Mouse (Mus musculus) midbrain, embryonic 14.5 days (tissue): ENCODE data around the gene Cdipt. TPM values are rescaled to one million over a fixed set of nuclear protein-coding genes. Genes with fewer than 3 reads are reported as not detected.

Source experiments
- ATAC-seq: fragments of 200-750 bp; cut with Nextera tagmentation; 2 replicates; pipeline ENCODE4 v1.8.0; 2017; ENCODE audit warnings: moderate number of reproducible peaks, moderate library complexity; ENCODE audit not compliant: low FRiP score, low TSS enrichment
- DNase-seq: peaks from one replicate; pipeline ENCODE4 v3.0.0-alpha.2; 2015
- H3K27ac ChIP-seq: fragments of 300-500 bp; sonication (generic); replicated peaks from 2 replicates; pipeline ENCODE4 v1.5.1; 2014; ENCODE audit warnings: mild to moderate bottlenecking, low read depth, low read length, moderate library complexity
- H3K27me3 ChIP-seq: fragments of 300-500 bp; sonication (generic); 2 replicates; pipeline ENCODE4 v1.6.1; 2014; ENCODE audit warnings: low read length, control low read depth, mixed read lengths; ENCODE audit not compliant: control insufficient read depth, insufficient read depth
- H3K36me3 ChIP-seq: fragments of 300-500 bp; sonication (generic); 2 replicates; pipeline ENCODE4 v1.6.1; 2014; ENCODE audit warnings: low read length, control low read depth; ENCODE audit not compliant: control insufficient read depth, insufficient read depth
- H3K4me1 ChIP-seq: fragments of 300-500 bp; sonication (generic); 2 replicates; pipeline ENCODE4 v1.6.1; 2014; ENCODE audit warnings: mild to moderate bottlenecking, antibody characterized with exemption, low read length, control low read depth; ENCODE audit not compliant: control insufficient read depth, insufficient read depth
- H3K4me2 ChIP-seq: fragments of 300-500 bp; sonication (generic); 2 replicates; pipeline ENCODE4 v1.6.1; 2014; ENCODE audit warnings: mild to moderate bottlenecking, low read length, moderate library complexity
- H3K4me3 ChIP-seq: fragments of 300-500 bp; sonication (generic); replicated peaks from 2 replicates; pipeline ENCODE4 v1.5.1; 2014; ENCODE audit warnings: low read depth, low read length
- H3K9ac ChIP-seq: fragments of 300-500 bp; sonication (generic); replicated peaks from 2 replicates; pipeline ENCODE4 v1.6.1; 2014; ENCODE audit warnings: mild to moderate bottlenecking, low read length, moderate library complexity
- H3K9me3 ChIP-seq: fragments of 300-500 bp; sonication (generic); 2 replicates; pipeline ENCODE4 v1.6.1; 2016; ENCODE audit warnings: low read length, control low read depth, mixed read lengths; ENCODE audit not compliant: control insufficient read depth
- WGBS: fragments of 180-500 bp; shearing (Covaris S2); extraction: QIAGEN DNeasy Blood & Tissue Kit; methylation state at CpG from one replicate; pipeline ENCODE4 v1.1.7; 2014; 5-methylcytosine and 5-hydroxymethylcytosine counted together
- polyA plus RNA-seq: library from polyadenylated mRNA; unstranded; fragments of >200 nt; fragmentation: Nextera tagmentation; extraction: Ambion mirVana; gene quantifications from 2 replicates; pipeline ENCODE4 v1.2.1, GENCODE M21; 2014

Gene Cdipt
- polyA plus RNA-seq, 1 experiment from 2014 or later, result 106 TPM

GRCm38 (mm10) chr7:126949403-126949792 is 26.3 kb upstream of the Cdipt start, which contains the start of gene Asphd1:
TSS of gene Asphd1 (minus strand) at chr7:126949582.
- under 1% methylated on average over 21 of the region's 21 CpGs for WGBS
- H3K4me2 ChIP-seq, result peak within 1 kb of the TSS; percentile 98
- H3K36me3 ChIP-seq, result peaks cover 27% of the 10 kb centered on the region
- H3K27me3 ChIP-seq, result no peaks in the 10 kb centered on the region
- H3K4me3 ChIP-seq, result peak within 1 kb of the TSS; percentile 64
- peak within 1 kb of the TSS; percentile 95 for H3K27ac ChIP-seq
- peaks cover 30% of the 10 kb centered on the region for H3K4me1 ChIP-seq
- peak; percentile 79 for DNase-seq
- peak within 1 kb of the TSS; percentile 81 for H3K9ac ChIP-seq
- peak; percentile 72 for ATAC-seq
- H3K9me3 ChIP-seq, result no peaks in the 10 kb centered on the region

GRCm38 (mm10) chr7:126949793-126950646 is 25.7 kb upstream of the Cdipt start, which contains the start of gene Sez6l2:
TSS of gene Sez6l2 (plus strand) at chr7:126950563.
- Histone ChIP-seq H3K4me2 (peak within 1 kb of the TSS; percentile 98), H3K36me3 (peaks cover 24% of the 10 kb centered on the region), H3K4me1 (peaks cover 30% of the 10 kb centered on the region), H3K27ac (peak within 1 kb of the TSS; percentile 95), H3K9me3 (no peaks in the 10 kb centered on the region), H3K9ac (peak within 1 kb of the TSS; percentile 81), H3K27me3 (no peaks in the 10 kb centered on the region), H3K4me3 (peak within 1 kb of the TSS; percentile 64)
- under 1% methylated on average over 42 of the region's 42 CpGs for WGBS
- ATAC-seq (peak; percentile 85), DNase-seq (peak; percentile 90)

GRCm38 (mm10) chr7:126950647-126951615 is 24.8 kb upstream of the Cdipt start:
- Histone ChIP-seq H3K9me3 (no peaks in the 10 kb centered on the region), H3K4me1 (peaks cover 30% of the 10 kb centered on the region), H3K4me2 (peak overlapping the region; percentile 98), H3K9ac (peak overlapping the region; percentile 81), H3K4me3 (peak overlapping the region; percentile 64), H3K36me3 (peaks cover 25% of the 10 kb centered on the region), H3K27ac (peak overlapping the region; percentile 95), H3K27me3 (no peaks in the 10 kb centered on the region)
- DNase-seq (peak; percentile 41), ATAC-seq (0 out of 2 replicates have a peak, but pooled peaks have one; percentile 12)
- 5% methylated on average over 26 of the region's 26 CpGs for WGBS

- ATAC-seq, result no peak
- H3K27ac ChIP-seq, result peak overlapping the region; percentile 95; the same call in 1 of the 2 replicates
- H3K27me3 ChIP-seq, result no peaks in the 10 kb centered on the region
- WGBS, result 22% methylated on average over 4 of the region's 4 CpGs
- peak overlapping the region; percentile 64 for H3K4me3 ChIP-seq
- H3K9ac ChIP-seq, result peak overlapping the region; percentile 81
- H3K4me2 ChIP-seq, result peak overlapping the region; percentile 98
- H3K9me3 ChIP-seq, result no peaks in the 10 kb centered on the region
- H3K4me1 ChIP-seq, result peaks cover 30% of the 10 kb centered on the region
- H3K36me3 ChIP-seq, result peaks cover 24% of the 10 kb centered on the region
- no peak for DNase-seq
These were observed 24.0 kb upstream of the Cdipt start for GRCm38 (mm10) chr7:126951741-126952140.

- H3K9ac ChIP-seq, result peak overlapping the region; percentile 81
- 0% methylated on average over 8 of the region's 8 CpGs for WGBS
- peaks cover 29% of the 10 kb centered on the region for H3K4me1 ChIP-seq
- H3K9me3 ChIP-seq, result no peaks in the 10 kb centered on the region
- DNase-seq (no peak), ATAC-seq (no peak)
- peak overlapping the region; percentile 98 for H3K4me2 ChIP-seq
- no peak overlapping the region for H3K27ac ChIP-seq
- H3K4me3 ChIP-seq, result peak overlapping the region; percentile 64
- peaks cover 30% of the 10 kb centered on the region for H3K36me3 ChIP-seq
- H3K27me3 ChIP-seq, result no peaks in the 10 kb centered on the region
These were observed 23.1 kb upstream of the Cdipt start for GRCm38 (mm10) chr7:126952646-126953045.

- DNase-seq, result no peak
- no peak for ATAC-seq
- no peaks in the 10 kb centered on the region for H3K9me3 ChIP-seq
- peaks cover 15% of the 10 kb centered on the region for H3K4me1 ChIP-seq
- H3K9ac ChIP-seq, result no peak overlapping the region
- H3K27ac ChIP-seq, result no peak overlapping the region
- WGBS, result 63% methylated on average over 3 of the region's 3 CpGs
- no peaks in the 10 kb centered on the region for H3K27me3 ChIP-seq
- H3K4me3 ChIP-seq, result no peak overlapping the region
- no peak overlapping the region for H3K4me2 ChIP-seq
- peaks cover 53% of the 10 kb centered on the region for H3K36me3 ChIP-seq
These were observed 20.6 kb upstream of the Cdipt start for GRCm38 (mm10) chr7:126955125-126955524.

GRCm38 (mm10) chr7:126959780-126960179 is 15.9 kb upstream of the Cdipt start:
- Histone ChIP-seq H3K4me1 (no peaks in the 10 kb centered on the region), H3K9me3 (no peaks in the 10 kb centered on the region), H3K4me3 (no peak overlapping the region), H3K4me2 (no peak overlapping the region), H3K9ac (no peak overlapping the region), H3K27ac (no peak overlapping the region), H3K27me3 (no peaks in the 10 kb centered on the region), H3K36me3 (peaks cover 85% of the 10 kb centered on the region)
- no peak for DNase-seq
- no peak for ATAC-seq
- WGBS, result 76% methylated on average over 9 of the region's 9 CpGs

GRCm38 (mm10) chr7:126961095-126961494 is 14.6 kb upstream of the Cdipt start:
- H3K36me3 ChIP-seq, result peaks cover 90% of the 10 kb centered on the region

More at GRCm38 (mm10) chr7:126961095-126961494, 14.6 kb upstream of the Cdipt start:
- ATAC-seq, result no peak
- no peak overlapping the region for H3K4me2 ChIP-seq
- H3K9me3 ChIP-seq, result no peaks in the 10 kb centered on the region
- H3K4me3 ChIP-seq, result no peak overlapping the region
- WGBS, result 89% methylated on average over 5 of the region's 5 CpGs
- H3K9ac ChIP-seq, result no peak overlapping the region
- H3K27ac ChIP-seq, result no peak overlapping the region
- no peaks in the 10 kb centered on the region for H3K4me1 ChIP-seq
- no peak for DNase-seq
- H3K27me3 ChIP-seq, result no peaks in the 10 kb centered on the region
